Mouse (Mus musculus) layer of hippocampus, adult 2 months (tissue): Measurements from ENCODE around the gene Qpct. TPM values are rescaled to one million over a fixed set of nuclear protein-coding genes. Genes with fewer than 3 reads are reported as not detected.

ENCODE experiments used
- DNase-seq, 2 experiments: peaks; one replicate each; pipeline ENCODE4 v3.0.0; 2022; ENCODE audit warnings: low spot score in 2 of 2
- H3K27ac ChIP-seq: fragments of 200-600 bp; 2 replicates; pipeline ENCODE4 v1.8.1; 2022
- H3K4me3 ChIP-seq: fragments of 200-600 bp; 2 replicates; pipeline ENCODE4 v1.8.1; 2022; ENCODE audit warnings: mild to moderate bottlenecking
- CTCF ChIP-seq: fragments of 200-600 bp; conservative IDR thresholded peaks from 2 replicates; pipeline ENCODE4 v1.8.1; 2022; ENCODE audit warnings: antibody characterized with exemption, mild to moderate bottlenecking, moderate library complexity
- long read RNA-seq, 2 experiments: library from polyadenylated mRNA; stranded (forward); transcript quantifications; one replicate each; pipeline ENCODE4 v2.0.0; 2021; ENCODE audit warnings: borderline mapping rate in 2 of 2
- total RNA-seq, 2 experiments: library from RNA; stranded (reverse); gene quantifications; 2 replicates each; pipeline ENCODE4 v1.2.3; 2021

Qpct gene
- total RNA-seq: 10 to 100 TPM; 12.2 to 12.8 TPM
- long read RNA-seq, experiment 1, transcript Qpct-201 (7 exons, 2,059 nt): major isoform, 9 of 10 reads
- long read RNA-seq, experiment 1, partial matches to known transcripts: 0 of 10 reads
- long read RNA-seq, experiment 1, other reads (novel, unspliced or antisense): 0 of 10 reads
- long read RNA-seq, experiment 2, transcript Qpct-201 (7 exons, 2,059 nt): major isoform, 12 of 12 reads
- long read RNA-seq, experiment 2, partial matches to known transcripts: 0 of 12 reads
- long read RNA-seq, experiment 2, other reads (novel, unspliced or antisense): 0 of 12 reads

DNA sequence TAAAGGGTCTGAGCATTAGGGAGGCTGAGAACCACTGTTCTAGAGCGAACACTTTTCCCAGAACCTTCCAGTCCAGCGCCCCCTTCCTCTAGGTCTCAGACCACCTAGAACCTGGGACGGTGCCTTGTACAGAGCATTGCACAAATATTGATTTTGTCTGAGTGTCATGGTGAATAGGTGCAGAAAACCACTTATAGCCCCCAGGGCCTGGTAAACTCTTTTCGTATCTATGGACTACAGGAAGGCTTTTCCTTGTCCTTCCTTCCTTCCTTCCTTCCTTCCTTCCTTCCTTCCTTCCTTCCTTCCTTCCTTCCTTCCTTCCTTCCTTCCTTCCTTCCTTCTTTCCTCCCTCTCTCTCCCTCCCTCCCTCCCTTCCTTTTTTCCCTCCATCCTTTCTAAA, at the start of gene Qpct:
Gene Qpct (plus strand): TSS at position 301 of the 400 bp plus-strand sequence.
- TF ChIP-seq CTCF: no peak
- peak within 1 kb of the TSS; percentile 64 for H3K27ac ChIP-seq

GRCm38 (mm10) chr17:79013625-79014024, 38.1 kb upstream of the Qpct start:
- DNase-seq: no peak
- H3K27ac ChIP-seq: no peak overlapping the region
- no peak for TF ChIP-seq CTCF
- no peak overlapping the region for H3K4me3 ChIP-seq

More for the DNA sequence above, at the start of gene Qpct:
- H3K4me3 ChIP-seq: peak within 1 kb of the TSS; percentile 66
- DNase-seq: no peak

GRCm38 (mm10) chr17:79014911-79015685, 36.6 kb upstream of the Qpct start:
- TF ChIP-seq CTCF: no peak
- H3K4me3 ChIP-seq: no peak overlapping the region
- DNase-seq: no peak
- no peak overlapping the region for H3K27ac ChIP-seq

DNA sequence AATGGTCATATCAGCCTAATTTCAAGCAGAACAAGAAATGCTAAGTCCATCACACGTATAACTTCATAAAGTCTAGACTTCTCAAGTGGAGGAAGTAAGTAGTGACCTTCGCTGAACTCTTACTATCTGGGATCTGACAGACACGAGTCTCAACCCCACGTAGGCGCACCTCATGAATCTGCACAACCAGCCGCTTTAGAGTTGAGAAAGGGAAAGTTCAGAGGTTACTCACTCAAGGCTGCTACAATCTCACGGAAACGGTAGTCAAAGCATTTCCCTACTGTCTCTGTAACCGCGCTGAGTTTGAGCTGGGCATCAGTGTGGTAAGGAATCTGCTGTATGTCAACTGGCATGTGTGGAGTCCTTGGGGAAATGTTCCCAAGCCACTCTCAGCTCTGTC, 35.9 kb upstream of the Qpct start:
- DNase-seq: no peak
- H3K4me3 ChIP-seq: no peak overlapping the region
- no peak for TF ChIP-seq CTCF
- H3K27ac ChIP-seq: no peak overlapping the region

DNA sequence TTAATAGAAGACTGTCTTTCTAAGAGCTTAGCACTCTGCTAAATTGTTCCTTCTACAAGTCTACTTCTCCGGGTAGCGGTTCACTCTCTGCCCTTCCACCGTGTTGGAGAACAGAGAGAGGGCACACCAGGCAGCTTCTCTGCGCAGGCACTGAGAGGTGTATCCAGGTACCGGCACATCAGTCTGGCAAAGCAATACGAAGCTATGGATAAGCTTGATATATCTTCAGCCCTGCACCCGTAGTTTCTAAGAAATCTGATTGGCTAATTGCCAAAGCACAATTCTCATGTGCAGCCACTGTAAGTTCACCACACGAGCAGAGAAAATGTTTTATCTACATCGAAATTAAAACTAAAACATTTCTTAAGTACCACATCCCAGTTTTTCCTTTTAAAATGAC, 33.3 kb upstream of the Qpct start:
- Histone ChIP-seq H3K27ac (no peak overlapping the region), H3K4me3 (no peak overlapping the region; the same call in 1 of the 2 replicates)
- no peak for TF ChIP-seq CTCF
- no peak for DNase-seq

DNA sequence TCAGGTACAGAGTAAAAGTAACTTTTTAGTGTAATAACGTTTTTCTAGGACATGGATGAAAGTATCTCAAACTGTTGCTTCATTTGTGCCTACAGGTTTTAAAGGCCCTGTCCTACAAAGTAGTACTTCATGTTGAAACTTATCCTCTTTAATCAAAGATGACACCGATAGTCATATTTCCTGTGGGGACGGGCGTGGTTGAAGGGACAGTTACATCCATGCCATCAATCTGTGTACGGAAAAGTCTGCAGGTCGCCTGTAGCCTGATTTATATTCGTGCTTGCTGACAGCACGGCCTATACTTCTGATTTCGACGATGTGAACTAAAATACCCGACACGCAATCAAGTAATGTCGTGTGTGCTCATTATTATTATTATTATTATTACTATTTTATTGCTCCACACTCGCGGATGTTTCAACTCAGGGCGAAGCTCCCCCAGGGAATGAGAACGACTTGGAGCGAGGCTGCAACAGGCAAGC, 31.9 kb upstream of the Qpct start:
- Histone ChIP-seq H3K27ac (peak overlapping the region; percentile 85), H3K4me3 (peak overlapping the region; percentile 69)
- TF ChIP-seq CTCF: no peak
- no peak for DNase-seq

GRCm38 (mm10) chr17:79020208-79020983, 31.3 kb upstream of the Qpct start, which contains the start of gene Prkd3:
Prkd3 (minus strand) TSS chr17:79020816.
- peak within 1 kb of the TSS; percentile 85 for H3K27ac ChIP-seq
- peak; percentile 17 to 29 for DNase-seq
- no peak for TF ChIP-seq CTCF
- peak within 1 kb of the TSS; percentile 69 for H3K4me3 ChIP-seq

- peak overlapping the region; percentile 69 for H3K4me3 ChIP-seq
- DNase-seq: no peak
- no peak for TF ChIP-seq CTCF
- H3K27ac ChIP-seq: no peak overlapping the region
Observed at GRCm38 (mm10) chr17:79020984-79021335, 30.7 kb upstream of the Qpct start.

- Histone ChIP-seq H3K4me3 (no peak overlapping the region), H3K27ac (no peak overlapping the region)
- no peak for TF ChIP-seq CTCF
- DNase-seq: no peak
Observed at GRCm38 (mm10) chr17:79022746-79023145, 29.0 kb upstream of the Qpct start.

- TF ChIP-seq CTCF: no peak
- DNase-seq: no peak
- H3K4me3 ChIP-seq: no peak overlapping the region
- no peak overlapping the region for H3K27ac ChIP-seq
Observed at GRCm38 (mm10) chr17:79024544-79024943, 27.2 kb upstream of the Qpct start.

- H3K4me3 ChIP-seq: no peak overlapping the region
- no peak for TF ChIP-seq CTCF
- no peak for DNase-seq
- no peak overlapping the region for H3K27ac ChIP-seq
Observed at GRCm38 (mm10) chr17:79029226-79029625, 22.5 kb upstream of the Qpct start.

DNA sequence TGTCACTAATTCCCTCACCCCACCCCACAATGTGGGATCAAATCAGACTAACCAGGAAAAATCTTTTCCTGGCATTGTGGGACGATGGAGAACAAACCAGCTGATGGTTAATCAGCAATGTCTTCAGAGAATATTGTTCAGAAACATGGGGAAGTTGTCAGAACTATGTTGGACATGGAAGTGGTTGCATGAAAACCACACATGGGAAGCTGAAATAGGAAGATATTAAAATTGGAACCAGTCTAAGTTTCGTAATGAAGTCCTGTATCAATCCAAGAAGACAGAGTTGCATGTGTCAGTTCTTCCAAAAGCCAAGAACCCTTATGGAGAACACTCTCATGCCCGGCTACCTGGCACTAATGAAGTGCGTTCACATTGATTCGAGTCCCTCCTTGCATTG, 20.1 kb upstream of the Qpct start:
- TF ChIP-seq CTCF: no peak
- Histone ChIP-seq H3K27ac (no peak overlapping the region), H3K4me3 (no peak overlapping the region)
- no peak for DNase-seq

DNA sequence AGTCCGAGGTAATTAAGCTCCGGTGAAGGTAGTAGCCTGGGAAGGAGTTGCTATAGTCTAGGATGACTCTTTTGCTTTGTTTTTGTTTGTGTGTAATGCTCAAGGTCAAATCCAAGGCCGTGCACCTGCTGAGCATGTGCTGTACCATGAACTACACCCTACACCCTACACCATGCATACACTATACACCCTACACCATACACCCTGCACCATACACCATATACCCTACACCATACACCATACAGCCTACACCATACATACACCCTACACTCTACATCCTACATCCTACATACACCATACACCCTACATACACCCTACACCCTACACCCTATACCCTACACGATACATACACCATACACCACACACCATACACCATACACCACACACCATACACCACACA, 18.9 kb upstream of the Qpct start:
- no peak for TF ChIP-seq CTCF
- no peak for DNase-seq
- no peak overlapping the region for H3K4me3 ChIP-seq
- no peak overlapping the region for H3K27ac ChIP-seq
